Mouse (Mus musculus) gastrocnemius, adult 18-20 months (tissue): ENCODE measurements around the gene Zbtb20. TPM values are rescaled to one million over a fixed set of nuclear protein-coding genes. Genes with fewer than 3 reads are reported as not detected.

Source experiments
- DNase-seq: peaks from one replicate; pipeline ENCODE4 v3.0.0; 2021; ENCODE audit warnings: low spot score
- total RNA-seq, 2 experiments: library from RNA; stranded (reverse); gene quantifications; 2 replicates each; pipeline ENCODE4 v1.2.3; 2021

Gene Zbtb20
- total RNA-seq, 2 experiments from 2014 or later: 75.4 to 79.3 TPM

GRCm38 (mm10) chr16:43072818-43073594, 197.3 kb downstream of the Zbtb20 start:
- DNase-seq: no peak

- DNase-seq: peak; percentile 24
These were observed 204.7 kb downstream of the Zbtb20 start for GRCm38 (mm10) chr16:43080403-43080802.

GRCm38 (mm10) chr16:43080923-43081702, 205.4 kb downstream of the Zbtb20 start:
- DNase-seq: peak; percentile 56

GRCm38 (mm10) chr16:43081995-43082394, 206.3 kb downstream of the Zbtb20 start:
- DNase-seq: peak; percentile 58

- no peak for DNase-seq
These were observed 207.1 kb downstream of the Zbtb20 start for GRCm38 (mm10) chr16:43082801-43083200.

- DNase-seq: no peak
These were observed 214.5 kb downstream of the Zbtb20 start for GRCm38 (mm10) chr16:43090188-43090587.

GRCm38 (mm10) chr16:43094161-43094560, 218.5 kb downstream of the Zbtb20 start:
- no peak for DNase-seq

GRCm38 (mm10) chr16:43094756-43095155, 219.1 kb downstream of the Zbtb20 start:
- DNase-seq: no peak

GRCm38 (mm10) chr16:43096040-43096439, 220.4 kb downstream of the Zbtb20 start:
- DNase-seq: no peak

GRCm38 (mm10) chr16:43098153-43098552, 222.5 kb downstream of the Zbtb20 start:
- no peak for DNase-seq

- no peak for DNase-seq
These were observed 223.0 kb downstream of the Zbtb20 start for GRCm38 (mm10) chr16:43098666-43099065.

- DNase-seq: no peak
These were observed 235.6 kb downstream of the Zbtb20 start for GRCm38 (mm10) chr16:43111288-43111687.

- DNase-seq: no peak
These were observed 238.3 kb downstream of the Zbtb20 start for GRCm38 (mm10) chr16:43113968-43114367.

- DNase-seq: peak; percentile 23
These were observed 254.3 kb downstream of the Zbtb20 start for GRCm38 (mm10) chr16:43129966-43130365.

- DNase-seq: peak; percentile 11
These were observed 254.9 kb downstream of the Zbtb20 start for GRCm38 (mm10) chr16:43130583-43130982.

- DNase-seq: no peak
These were observed 255.4 kb downstream of the Zbtb20 start for GRCm38 (mm10) chr16:43131077-43131476.

GRCm38 (mm10) chr16:43168506-43168905, 292.8 kb downstream of the Zbtb20 start:
- peak; percentile 37 for DNase-seq

- DNase-seq: no peak
These were observed 293.7 kb downstream of the Zbtb20 start for GRCm38 (mm10) chr16:43169273-43169905.

- DNase-seq: no peak
These were observed 296.5 kb downstream of the Zbtb20 start for GRCm38 (mm10) chr16:43172139-43172538.

GRCm38 (mm10) chr16:43172912-43173311, 297.2 kb downstream of the Zbtb20 start:
- DNase-seq: no peak

- DNase-seq: no peak
These were observed 299.1 kb downstream of the Zbtb20 start for GRCm38 (mm10) chr16:43174815-43175214.

GRCm38 (mm10) chr16:43181038-43181437, 305.4 kb downstream of the Zbtb20 start:
- no peak for DNase-seq
